Mouse (Mus musculus): Measurements from ENCODE around the gene Ssrp1. TPM values are rescaled to one million over a fixed set of nuclear protein-coding genes. Genes with fewer than 3 reads are reported as not detected.

Ssrp1 gene
- total and polyA plus RNA-seq, 3 experiments: 241 to 437 (median 297) TPM

DNA sequence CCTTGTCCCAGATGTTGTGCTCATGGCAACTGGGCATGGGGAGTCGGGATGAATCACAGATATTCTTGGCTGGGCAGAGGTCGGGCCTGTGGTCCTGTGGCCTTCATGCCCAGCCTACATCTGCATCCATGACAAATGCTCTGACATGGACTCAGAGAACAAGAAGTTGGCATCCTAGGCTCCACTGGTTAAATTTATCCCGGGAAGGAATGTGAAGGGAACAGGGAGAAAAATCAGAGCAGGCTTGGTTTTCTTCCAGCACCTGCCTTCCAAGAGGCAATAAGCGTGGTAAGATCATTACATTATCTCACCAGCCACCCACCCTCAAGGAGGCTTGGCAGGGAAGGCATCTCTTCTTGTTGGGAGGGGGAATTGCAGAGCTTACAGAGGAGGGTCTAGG, 32.7 kb upstream of the Ssrp1 start:
- Histone ChIP-seq H3K9ac (ENCODE audit: insufficient read depth, low read depth) (no peak overlapping the region), H3K79me2 (replicated peaks; ENCODE audit: control insufficient read depth, extremely low read depth, insufficient read depth, poor library complexity, severe bottlenecking) (no peaks in the 10 kb centered on the region), H3K27ac (ENCODE audit: insufficient read depth, low read depth) (no peak overlapping the region), H3K27me3 (replicated peaks) (no peaks in the 10 kb centered on the region), H3K9me3 (replicated peaks; ENCODE audit: low read length) (no peaks in the 10 kb centered on the region), H3K4me2 (ENCODE audit: insufficient read depth, low read depth, poor library complexity, severe bottlenecking) (no peak overlapping the region), H3K4me1 (ENCODE audit: control insufficient read depth in 1 of 2, insufficient read depth in 2 of 2) (peaks cover 0 to 23% of the 10 kb centered on the region in 2 experiments; a peak in 2 of 4 replicates), H3K4me3 (replicated peaks in 1 of 3; ENCODE audit: low read depth in 2 of 3, low read length in 2 of 3, poor library complexity in 1 of 3) (no peak overlapping the region), H3K36me3 (replicated peaks in 1 of 2; ENCODE audit: control insufficient read depth in 1 of 2, insufficient read depth in 1 of 2, low read length in 1 of 2) (peaks cover 0 to 7% of the 10 kb centered on the region in 2 experiments)
- DNase-seq (ENCODE audit: extremely low read depth): no peak
- TF ChIP-seq E2F4 (IDR thresholded peaks at IDR 0.05; ENCODE audit: insufficient replicate concordance, low read depth, low read length): no peak
- no peak for TF ChIP-seq PAX5 (IDR thresholded peaks at IDR 0.05; ENCODE audit: low read length)
- TF ChIP-seq EP300 (IDR thresholded peaks at IDR 0.05; ENCODE audit: low read length): no peak
- no peak for TF ChIP-seq ZKSCAN1 (IDR thresholded peaks at IDR 0.05; ENCODE audit: borderline replicate concordance, low read depth, low read length)
- TF ChIP-seq NELFE (IDR thresholded peaks at IDR 0.05; ENCODE audit: low read depth, low read length): no peak
- TF ChIP-seq CHD1 (IDR thresholded peaks at IDR 0.05; ENCODE audit: low read depth, low read length): no peak
- TF ChIP-seq MEF2A (IDR thresholded peaks at IDR 0.05; ENCODE audit: borderline replicate concordance, low read depth, low read length): no peak
- TF ChIP-seq POLR2A (IDR thresholded peaks at IDR 0.05; ENCODE audit: low read depth, low read length): no peak
- TF ChIP-seq USF1 (IDR thresholded peaks at IDR 0.05; ENCODE audit: low read depth, low read length): no peak
- no peak for TF ChIP-seq MAX (IDR thresholded peaks at IDR 0.05; ENCODE audit: low read length)
- no peak for TF ChIP-seq MAFK (IDR thresholded peaks at IDR 0.05; ENCODE audit: insufficient replicate concordance, low read length)
- no peak for TF ChIP-seq JUN (IDR thresholded peaks at IDR 0.05; ENCODE audit: insufficient read depth, low read depth, low read length)
- no peak for TF ChIP-seq GABPA (IDR thresholded peaks at IDR 0.05; ENCODE audit: insufficient replicate concordance, low read depth, low read length)
- in situ Hi-C loops (cut with MboI; ENCODE audit: low pct_ligation_motif_present, low pct_unique_long_range_greater_than_20kb, low sequenced_read_pairs): loop anchor here (5.0 kb wide), 1 partner anchor 42 kb away; no protein-coding TSS in a partner anchor
- dilution Hi-C loops (cut with MboI; ENCODE audit: extremely low pct_ligation_motif_present, extremely low pct_unique_long_range_greater_than_20kb, low sequenced_read_pairs): no loop called here

DNA sequence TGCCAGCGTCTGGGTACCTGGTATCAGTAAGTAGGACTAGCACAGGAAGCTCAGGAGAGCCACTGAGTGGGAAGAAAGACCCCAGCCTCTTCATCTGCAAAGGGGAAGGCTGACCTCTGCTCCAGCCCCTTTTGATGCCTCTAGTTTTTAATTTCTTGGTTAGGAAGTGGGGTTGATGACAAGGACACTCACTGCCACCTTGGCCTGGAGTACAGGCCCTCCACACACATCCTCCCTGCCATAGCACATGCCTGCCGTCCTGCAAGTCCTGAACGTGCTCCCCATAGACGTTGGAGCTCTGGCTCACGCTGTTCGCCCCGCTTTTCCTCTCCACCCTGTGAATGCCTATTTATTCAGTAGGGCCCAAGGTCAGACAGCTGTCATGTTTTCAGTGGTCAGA, 30.4 kb upstream of the Ssrp1 start:
- H3K27me3 ChIP-seq (replicated peaks): no peaks in the 10 kb centered on the region
- H3K9me3 ChIP-seq (replicated peaks; ENCODE audit: low read length): no peaks in the 10 kb centered on the region
- no peak overlapping the region for H3K27ac ChIP-seq (ENCODE audit: insufficient read depth, low read depth)
- no peaks in the 10 kb centered on the region for H3K79me2 ChIP-seq (replicated peaks; ENCODE audit: control insufficient read depth, extremely low read depth, insufficient read depth, poor library complexity, severe bottlenecking)
- DNase-seq (ENCODE audit: extremely low read depth): no peak
- H3K4me1 ChIP-seq (ENCODE audit: control insufficient read depth in 1 of 2, insufficient read depth in 2 of 2): peaks cover 0 to 17% of the 10 kb centered on the region in 2 experiments; a peak in 2 of 4 replicates
- peaks cover 0 to 5% of the 10 kb centered on the region in 2 experiments for H3K36me3 ChIP-seq (replicated peaks in 1 of 2; ENCODE audit: control insufficient read depth in 1 of 2, insufficient read depth in 1 of 2, low read length in 1 of 2)
- TF ChIP-seq KAT2A (IDR thresholded peaks at IDR 0.05; ENCODE audit: insufficient replicate concordance, low read length) (no peak), USF1 (IDR thresholded peaks at IDR 0.05; ENCODE audit: low read depth, low read length) (no peak), MXI1 (IDR thresholded peaks at IDR 0.05; ENCODE audit: low read depth, low read length) (no peak), POLR2A (IDR thresholded peaks at IDR 0.05; ENCODE audit: low read depth, low read length) (no peak), ZKSCAN1 (IDR thresholded peaks at IDR 0.05; ENCODE audit: borderline replicate concordance, low read depth, low read length) (no peak), NRF1 (IDR thresholded peaks at IDR 0.05; ENCODE audit: low read depth, low read length) (no peak), BHLHE40 (IDR thresholded peaks at IDR 0.05; ENCODE audit: low read depth, low read length) (no peak), CTCF (conservative IDR thresholded peaks at IDR 0.05 in 1 of 2, IDR thresholded peaks at IDR 0.05 in 1 of 2; ENCODE audit: low read depth in 2 of 2, low read length in 2 of 2) (no peak)
- no peak overlapping the region for H3K9ac ChIP-seq (ENCODE audit: insufficient read depth, low read depth)
- dilution Hi-C loops (cut with MboI; ENCODE audit: extremely low pct_ligation_motif_present, extremely low pct_unique_long_range_greater_than_20kb, low sequenced_read_pairs): no loop called here
- H3K4me2 ChIP-seq (ENCODE audit: insufficient read depth, low read depth, poor library complexity, severe bottlenecking): no peak overlapping the region
- in situ Hi-C loops (cut with MboI; ENCODE audit: low pct_ligation_motif_present, low pct_unique_long_range_greater_than_20kb, low sequenced_read_pairs): no loop called here
- H3K4me3 ChIP-seq (replicated peaks in 1 of 3; ENCODE audit: low read depth in 2 of 3, low read length in 2 of 3, poor library complexity in 1 of 3): no peak overlapping the region
